Mouse (Mus musculus): ENCODE data around the gene Alkbh8.
"Not testable (repeated sequence)": the region's sequence is repeated elsewhere in the genome, so short reads cannot be mapped to it uniquely, and the experiment has no call there.

Alkbh8 gene

GRCm38 (mm10) chr9:3334962-3335767 is at the start of gene Alkbh8:
Gene Alkbh8 (plus strand): TSS chr9:3335140.
- CTCF ChIA-PET = no interaction called here

DNA sequence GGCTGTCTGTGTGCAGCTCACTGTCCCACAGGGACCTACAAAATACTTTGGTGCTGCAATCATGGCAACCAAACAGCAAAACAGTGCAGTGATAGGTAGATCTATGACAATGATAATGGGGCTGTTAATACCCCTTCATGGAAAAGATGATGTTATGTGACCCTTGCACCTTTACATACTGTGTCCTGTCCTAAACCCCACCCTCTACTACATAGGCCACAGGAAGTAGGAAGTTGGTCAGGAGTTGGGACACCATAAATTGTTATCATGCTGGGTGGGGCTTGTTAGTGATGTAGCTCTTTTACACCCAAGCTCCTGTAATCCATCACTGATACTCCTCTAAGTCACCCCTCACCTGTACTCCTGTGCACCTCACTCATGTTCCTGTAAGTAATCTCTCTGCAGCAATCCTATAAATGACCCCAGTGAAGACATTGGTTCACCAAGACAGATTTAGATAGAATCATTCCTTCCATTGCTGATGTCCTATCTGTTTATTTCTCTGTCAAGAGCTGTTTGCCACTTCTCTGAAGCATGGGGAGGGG is 25.6 kb upstream of the Alkbh8 start:
- CTCF ChIA-PET = no interaction called here

DNA sequence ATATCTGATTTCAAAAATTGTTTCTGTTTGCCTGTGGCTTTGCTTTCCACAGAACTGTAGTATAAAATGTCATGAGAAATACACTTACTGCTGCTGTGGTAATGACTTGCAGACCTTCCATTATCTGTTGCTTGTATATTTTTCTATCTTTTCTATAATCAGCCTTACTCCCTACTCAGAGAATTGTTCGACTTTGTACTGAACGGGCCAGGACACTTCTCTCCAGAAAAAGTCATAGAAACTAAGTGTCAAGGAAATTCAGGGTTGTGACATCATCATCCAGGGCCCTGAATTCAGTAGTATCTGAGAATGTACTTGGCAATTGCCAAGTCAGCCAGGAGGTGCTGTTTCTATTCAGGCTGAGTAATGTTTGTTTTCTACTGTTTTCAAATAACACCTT is 24.9 kb upstream of the Alkbh8 start:
- CTCF ChIA-PET = no interaction called here

- CTCF ChIA-PET = not testable (repeated sequence)
Observed at GRCm38 (mm10) chr9:3327342-3328053, 7.4 kb upstream of the Alkbh8 start.

DNA sequence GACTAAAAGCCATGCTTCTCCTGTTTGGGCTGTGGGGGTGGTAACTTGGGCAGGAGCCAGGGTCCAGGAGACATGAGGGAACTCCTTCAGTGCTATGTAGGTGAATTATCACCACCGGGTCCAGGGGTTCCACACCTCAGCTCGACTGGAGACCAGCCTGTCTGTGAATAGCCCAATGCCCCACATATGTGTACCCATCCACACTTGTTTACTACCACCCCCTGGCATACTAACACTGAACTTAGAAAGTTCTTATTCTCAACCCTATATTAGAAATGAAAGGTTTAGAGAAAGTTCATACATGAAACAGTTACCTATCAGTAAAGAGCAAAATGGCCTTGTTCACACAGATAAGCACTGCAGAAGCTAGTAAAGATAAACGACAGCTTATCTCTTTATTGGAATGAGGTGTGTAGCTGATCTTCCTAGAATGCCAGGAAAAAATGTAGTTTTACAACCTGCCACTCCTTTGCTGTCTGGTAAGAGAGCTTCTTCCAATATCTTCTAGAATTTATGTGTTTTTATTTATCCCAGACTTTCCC is 6.8 kb upstream of the Alkbh8 start:
- CTCF ChIA-PET = no interaction called here

DNA sequence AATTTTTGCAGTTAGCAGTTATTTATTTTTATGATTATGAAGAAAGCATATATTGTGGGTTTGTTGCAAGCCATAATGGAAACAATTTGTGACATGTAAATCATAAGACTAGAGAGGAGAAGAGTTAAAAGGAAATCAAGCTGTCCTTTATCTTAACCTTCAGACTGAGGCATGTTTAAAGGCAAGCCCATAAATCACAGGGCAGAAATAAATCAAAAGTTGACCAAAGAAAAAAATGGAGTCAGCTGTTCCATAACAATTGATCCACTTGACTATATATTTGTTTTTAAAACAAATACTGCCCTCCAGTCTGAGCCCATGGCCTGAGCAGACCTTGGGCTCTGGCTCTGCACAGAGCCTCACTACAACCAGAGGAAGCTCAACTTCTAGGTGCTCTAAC is 4.6 kb upstream of the Alkbh8 start:
- CTCF ChIA-PET = no interaction called here

GRCm38 (mm10) chr9:3330737-3331384 is 4.1 kb upstream of the Alkbh8 start:
- CTCF ChIA-PET = no interaction called here

- CTCF ChIA-PET = no interaction called here
Observed at GRCm38 (mm10) chr9:3336661-3337060, 1.7 kb downstream of the Alkbh8 start.

DNA sequence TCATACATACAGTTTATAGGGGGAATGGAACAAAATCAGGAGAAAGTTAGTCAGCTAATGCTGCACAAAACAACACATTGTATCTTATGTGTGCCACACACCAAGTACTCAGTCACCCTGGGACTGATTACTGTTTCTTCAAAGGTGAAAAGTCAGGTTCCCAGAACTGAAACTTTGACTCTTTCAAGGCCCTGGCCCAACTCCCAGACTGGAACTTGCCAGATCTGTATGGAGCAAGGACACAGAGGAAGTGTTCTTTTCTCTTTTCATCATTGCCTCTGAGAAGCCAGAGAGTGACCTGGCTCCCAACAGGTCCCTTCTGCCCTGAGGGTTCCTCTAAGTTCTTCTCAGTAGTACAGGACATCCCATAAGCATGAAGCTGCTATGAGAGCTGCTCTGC is 10.2 kb downstream of the Alkbh8 start:
- CTCF ChIA-PET = no interaction called here

DNA sequence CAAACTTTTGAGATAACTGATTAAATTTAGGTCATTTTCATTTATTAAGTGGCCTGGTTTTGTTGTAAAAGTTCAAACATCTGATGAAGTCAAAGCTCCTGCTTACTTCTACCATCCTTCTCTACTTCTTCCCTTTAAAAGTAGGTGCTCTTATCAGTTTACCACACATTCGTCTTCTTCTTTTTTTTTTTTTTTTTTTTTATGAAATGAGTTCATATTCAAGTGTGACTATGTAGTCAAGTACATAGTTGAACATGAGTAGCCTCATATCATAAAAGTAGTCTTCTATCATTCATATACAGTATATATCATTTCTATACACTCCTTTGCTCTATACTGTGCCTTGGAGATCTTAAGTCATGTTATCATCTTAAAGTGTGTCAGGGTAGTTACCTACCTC is 11.0 kb downstream of the Alkbh8 start:
- CTCF ChIA-PET = no interaction called here

DNA sequence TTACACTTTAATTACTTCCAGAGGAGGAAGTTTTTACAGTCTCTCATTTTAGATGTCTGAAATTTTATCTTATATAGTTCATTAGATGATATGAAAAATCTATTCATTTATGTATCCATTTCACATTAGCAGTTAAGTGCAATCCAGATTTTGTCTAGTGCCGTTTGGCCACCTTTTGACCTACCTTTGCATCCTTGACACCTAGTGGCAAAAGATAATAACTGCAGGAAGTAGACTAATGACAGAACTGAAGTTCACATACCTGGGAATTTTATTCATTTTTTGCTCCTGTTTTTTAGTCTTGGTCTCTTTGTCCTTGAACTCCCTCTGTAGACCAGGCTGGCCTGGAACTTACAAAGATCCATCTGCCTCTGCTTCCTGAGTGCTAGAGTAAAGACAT is 15.1 kb downstream of the Alkbh8 start:
- CTCF ChIA-PET = no interaction called here

DNA sequence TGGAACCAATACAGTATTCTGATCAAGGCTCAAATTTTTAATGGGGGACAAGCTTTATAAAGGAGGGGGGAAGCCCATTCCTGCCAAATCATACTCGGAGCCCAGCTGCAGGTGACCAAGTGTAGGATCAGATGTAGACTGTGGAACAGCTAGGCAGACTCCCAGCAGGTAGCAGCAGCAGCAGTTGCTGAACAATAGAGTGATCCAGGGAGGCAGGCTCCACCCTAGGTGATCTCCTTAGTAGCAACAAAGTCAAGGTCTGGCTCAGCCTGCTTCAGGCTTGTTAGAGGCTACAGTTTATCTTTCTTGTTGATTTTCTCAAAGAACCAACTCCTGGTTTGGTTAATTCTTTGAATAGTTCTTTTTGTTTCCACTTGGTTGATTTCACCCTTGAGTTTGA is 41.4 kb downstream of the Alkbh8 start:
- CTCF ChIA-PET = not testable (repeated sequence)

- CTCF ChIA-PET = no interaction called here
Observed at GRCm38 (mm10) chr9:3403251-3404208, 68.6 kb downstream of the Alkbh8 start, which contains the start of gene Cwf19l2. Gene Cwf19l2 (plus strand): TSS chr9:3403592.

- CTCF ChIA-PET = no interaction called here
Observed at GRCm38 (mm10) chr9:3404372-3404771, 69.4 kb downstream of the Alkbh8 start.

- CTCF ChIA-PET = not testable (repeated sequence)
Observed at GRCm38 (mm10) chr9:3439555-3440300, 104.8 kb downstream of the Alkbh8 start.

All from spleen, embryonic (tissue).